Comparison of ENCODE assay signal across 11 mouse cellular contexts in the genomic region with DNA sequence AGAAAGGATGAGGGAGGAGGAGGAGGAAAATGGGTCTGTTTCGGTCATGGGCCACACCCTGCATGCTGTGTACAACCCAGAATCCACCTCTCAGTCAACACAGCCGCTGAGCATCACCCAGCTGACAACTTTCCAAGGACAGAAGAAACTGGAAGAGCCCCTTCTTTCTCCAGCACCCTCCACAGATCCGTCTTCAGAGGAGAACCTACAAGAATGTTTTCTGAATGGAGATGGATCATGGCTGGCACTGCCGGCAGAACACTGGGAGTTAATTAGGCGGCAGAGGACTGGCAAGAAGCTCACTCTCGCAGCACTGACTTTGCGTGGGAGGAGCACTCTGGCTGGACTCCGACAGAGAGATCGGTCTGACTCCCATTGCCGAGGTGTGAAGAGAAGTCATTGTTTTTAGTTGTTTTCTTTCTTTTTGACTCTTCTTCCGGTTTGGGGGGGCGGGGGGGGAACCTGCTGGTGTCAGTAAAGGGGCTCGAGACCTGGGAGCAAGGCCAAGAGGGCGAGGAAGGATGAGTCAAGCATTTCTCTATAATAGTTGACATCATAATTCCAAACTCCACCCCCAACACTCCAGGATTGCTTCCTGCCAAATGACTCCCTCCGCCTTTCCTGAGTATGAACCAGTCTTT. TPM values are rescaled to one million over a fixed set of nuclear protein-coding genes. Genes with fewer than 3 reads are reported as not detected.
DNase-seq lines count a peak whose midpoint lies in the region; ATAC-seq and TF ChIP-seq lines count a peak whose summit lies in the region.
"Had no signal": no experiment of that assay in that cellular context is flagged by ENCODE, and none has a peak within 500 bp of the region (broad histone marks: within the 10 kb centered on the region; RNA-seq: fewer than 3 reads in every experiment).

No protein-coding gene starts in this region.

- WGBS in heart, postnatal 0 days = 35% methylated on average over 15 of the region's 15 CpGs
- 20% methylated on average over 15 of the region's 15 CpGs for WGBS in lung, adult 2 months
- WGBS in midbrain, embryonic 14.5 days = 64% methylated on average over 15 of the region's 15 CpGs
- WGBS in midbrain, embryonic 16.5 days = 57% methylated on average over 15 of the region's 15 CpGs

- TF ChIP-seq CTCF in layer of hippocampus, adult 2 months (conservative IDR thresholded peaks at IDR 0.05) = no peak
- no peak for TF ChIP-seq CTCF in heart, postnatal 0 days (IDR thresholded peaks at IDR 0.05; ENCODE audit: low read depth)
- TF ChIP-seq CTCF in lung, adult 2 months (IDR thresholded peaks at IDR 0.05; ENCODE audit: insufficient read depth, low read length) = no peak

- H3K27me3 ChIP-seq in heart, postnatal 0 days (ENCODE audit: control insufficient read depth, insufficient read depth, low read length) = no peaks in the 10 kb centered on the region
- H3K27me3 ChIP-seq in midbrain, embryonic 14.5 days (ENCODE audit: control insufficient read depth, insufficient read depth, low read length) = peaks cover 16% of the 10 kb centered on the region
- peaks cover 20% of the 10 kb centered on the region for H3K27me3 ChIP-seq in midbrain, embryonic 16.5 days (ENCODE audit: control insufficient read depth, insufficient read depth, low read depth, low read length)

- H3K9me3 ChIP-seq in heart, postnatal 0 days (replicated peaks; ENCODE audit: control insufficient read depth, low read length) = no peaks in the 10 kb centered on the region
- H3K9me3 ChIP-seq in midbrain, embryonic 14.5 days (ENCODE audit: control insufficient read depth, low read length) = no peaks in the 10 kb centered on the region
- no peaks in the 10 kb centered on the region for H3K9me3 ChIP-seq in midbrain, embryonic 16.5 days (replicated peaks; ENCODE audit: control insufficient read depth, low read length, poor library complexity, severe bottlenecking)

- H3K9ac ChIP-seq in heart, postnatal 0 days (replicated peaks; ENCODE audit: low read depth, low read length) = no peak overlapping the region
- H3K9ac ChIP-seq in midbrain, embryonic 14.5 days (replicated peaks; ENCODE audit: low read length) = no peak overlapping the region
- H3K9ac ChIP-seq in midbrain, embryonic 16.5 days (ENCODE audit: low read depth, low read length) = no peak overlapping the region
- H3K9ac ChIP-seq: liver, embryonic 14.5 days had no signal

- TF ChIP-seq EP300 in heart, postnatal 0 days (IDR thresholded peaks at IDR 0.05; ENCODE audit: low read depth) = no peak

- no peak overlapping the region for H3K4me3 ChIP-seq in layer of hippocampus, adult 2 months
- H3K4me3 ChIP-seq in heart, postnatal 0 days (ENCODE audit: low read depth, low read length) = no peak overlapping the region
- peak overlapping the region; percentile 36 for H3K4me3 ChIP-seq in lung, adult 2 months (replicated peaks; ENCODE audit: extremely low read depth, low read depth, low read length)
- H3K4me3 ChIP-seq in midbrain, embryonic 14.5 days (replicated peaks; ENCODE audit: low read depth, low read length) = no peak overlapping the region
- no peak overlapping the region for H3K4me3 ChIP-seq in midbrain, embryonic 16.5 days (ENCODE audit: low read depth, low read length)
- H3K4me3 ChIP-seq: erythroblast, embryonic 14.5 days had no signal

- DNase-seq in layer of hippocampus, adult 2 months (ENCODE audit: low spot score in 2 of 2) = peak; percentile 23 to 38
- DNase-seq in layer of hippocampus, postnatal 14 days (ENCODE audit: low spot score in 2 of 2) = no peak
- DNase-seq in adrenal gland, postnatal 25 days = peak; percentile 58
- DNase-seq in heart, postnatal 0 days (ENCODE audit: low spot score) = peak; percentile 61
- no peak for DNase-seq in lung, adult 2 months
- DNase-seq in midbrain, embryonic 14.5 days = no peak

- no peak overlapping the region for H3K27ac ChIP-seq in layer of hippocampus, adult 2 months
- H3K27ac ChIP-seq in heart, postnatal 0 days (ENCODE audit: low read depth) = 0 out of 2 replicates have a peak overlapping the region, but pooled peaks have one; percentile 15
- no peak overlapping the region for H3K27ac ChIP-seq in midbrain, embryonic 14.5 days (replicated peaks; ENCODE audit: low read depth, low read length)
- no peak overlapping the region for H3K27ac ChIP-seq in midbrain, embryonic 16.5 days (ENCODE audit: low read length)
- H3K27ac ChIP-seq: liver, embryonic 14.5 days had no signal

- peaks cover 11% of the 10 kb centered on the region for H3K4me1 ChIP-seq in heart, postnatal 0 days (ENCODE audit: control insufficient read depth, insufficient read depth)
- H3K4me1 ChIP-seq in lung, adult 2 months (ENCODE audit: control insufficient read depth, insufficient read depth, low read length) = peaks cover 14% of the 10 kb centered on the region
- H3K4me1 ChIP-seq in midbrain, embryonic 14.5 days (ENCODE audit: control insufficient read depth, insufficient read depth, low read length) = peaks cover 9% of the 10 kb centered on the region
- peaks cover 16% of the 10 kb centered on the region for H3K4me1 ChIP-seq in midbrain, embryonic 16.5 days (ENCODE audit: control insufficient read depth, insufficient read depth, low read length)

- H3K36me3 ChIP-seq in heart, postnatal 0 days (replicated peaks; ENCODE audit: control insufficient read depth, insufficient read depth, low read length) = no peaks in the 10 kb centered on the region
- no peaks in the 10 kb centered on the region for H3K36me3 ChIP-seq in midbrain, embryonic 14.5 days (ENCODE audit: control insufficient read depth, insufficient read depth, low read length)
- no peaks in the 10 kb centered on the region for H3K36me3 ChIP-seq in midbrain, embryonic 16.5 days (ENCODE audit: control insufficient read depth, insufficient read depth, low read length)

- no peak for TF ChIP-seq POLR2A in lung, adult 2 months (IDR thresholded peaks at IDR 0.05; ENCODE audit: borderline replicate concordance, extremely low read depth, low read depth, low read length)

- H3K4me2 ChIP-seq in heart, postnatal 0 days (ENCODE audit: low read depth, low read length) = peak overlapping the region; percentile 28; the same call in 1 of the 2 replicates
- no peak overlapping the region for H3K4me2 ChIP-seq in midbrain, embryonic 14.5 days (ENCODE audit: low read length)
- H3K4me2 ChIP-seq in midbrain, embryonic 16.5 days (ENCODE audit: low read length) = no peak overlapping the region

- ATAC-seq in heart, postnatal 0 days (ENCODE audit: insufficient read depth, low read depth) = no peak
- no peak for ATAC-seq in monocyte, adult 5-6 weeks (replicated peaks; ENCODE audit: insufficient number of reproducible peaks, low FRiP score, low TSS enrichment, poor library complexity, severe bottlenecking)
- no peak for ATAC-seq in midbrain, embryonic 14.5 days (ENCODE audit: low FRiP score, low TSS enrichment)
- ATAC-seq in midbrain, embryonic 16.5 days = no peak

RNA-seq across cellular contexts. Expression of gene Chic2, which starts 2.2 kb away (rescaled TPM):
- total RNA-seq in layer of hippocampus, adult 2 months (2021) = 10 to 100 TPM; 18.7 to 19.4 TPM
- 10 to 100 TPM; 26.7 TPM for total RNA-seq in layer of hippocampus, postnatal 14 days (2021)
- 29.6 and 30.8 TPM in 2 replicates for total RNA-seq in adrenal gland, postnatal 25 days (2021)
- total RNA-seq in heart, postnatal 0 days (2014; rRNA removed; ENCODE audit: low replicate concordance) = 18.4 and 28.5 TPM in 2 replicates
- 27.4 and 28.5 TPM in 2 replicates for polyA plus RNA-seq in heart, postnatal 0 days (2015; fragmentation: Nextera tagmentation; extraction: Ambion mirVana)
- 5.0 and 10.6 TPM in 2 replicates for polyA plus RNA-seq in lung, adult 2 months (2012; rRNA removed)
- 46.4 to 89.2 TPM (median 58.3 TPM) in 3 replicates for total RNA-seq in monocyte, adult 5-6 weeks (2017)
- polyA plus RNA-seq in midbrain, embryonic 14.5 days (2014; fragmentation: Nextera tagmentation; extraction: Ambion mirVana) = 45.3 and 50.3 TPM in 2 replicates
- polyA plus RNA-seq in midbrain, embryonic 16.5 days (2015; fragmentation: Nextera tagmentation; extraction: Ambion mirVana) = 26.2 and 28.1 TPM in 2 replicates

RNA-seq across cellular contexts. Expression of gene Gsx2, which starts 28.6 kb away (rescaled TPM):
- total RNA-seq in layer of hippocampus, adult 2 months (2021) = under 1 TPM; 0.51 to 0.59 TPM
- under 1 TPM in 1 of 2 experiments, not detected in 1; 0.39 TPM for total RNA-seq in layer of hippocampus, postnatal 14 days (2021)
- not detected in 2 replicates for total RNA-seq in adrenal gland, postnatal 25 days (2021)
- not detected in 2 replicates for total RNA-seq in heart, postnatal 0 days (2014; rRNA removed; ENCODE audit: low replicate concordance)
- not detected in 2 replicates for polyA plus RNA-seq in heart, postnatal 0 days (2015; fragmentation: Nextera tagmentation; extraction: Ambion mirVana)
- polyA plus RNA-seq in lung, adult 2 months (2012; rRNA removed) = not detected in 2 replicates
- total RNA-seq in monocyte, adult 5-6 weeks (2017) = not detected in 3 replicates
- polyA plus RNA-seq in midbrain, embryonic 14.5 days (2014; fragmentation: Nextera tagmentation; extraction: Ambion mirVana) = not detected in 2 replicates
- 0.16 and 0.18 TPM in 2 replicates for polyA plus RNA-seq in midbrain, embryonic 16.5 days (2015; fragmentation: Nextera tagmentation; extraction: Ambion mirVana)
- polyA plus RNA-seq: erythroblast, embryonic 14.5 days; liver, embryonic 14.5 days; stomach, embryonic 14.5 days had no signal

Comparison
In these comparisons a context has a peak if more than half of its experiments do, and no peak if none do; other contexts are left out.
1. DNase-seq: peak in layer of hippocampus, adult 2 months (2 of 2), adrenal gland, postnatal 25 days (single experiment) and heart, postnatal 0 days (single experiment); none in layer of hippocampus, postnatal 14 days (0 of 2), lung, adult 2 months (single experiment) and midbrain, embryonic 14.5 days (single experiment).